Mouse (Mus musculus): ENCODE data around the gene Olfr524. TPM values are rescaled to one million over a fixed set of nuclear protein-coding genes. Genes with fewer than 3 reads are reported as not detected.

Olfr524 gene
- total RNA-seq, 2 experiments from 2014 or later, result not detected

DNA sequence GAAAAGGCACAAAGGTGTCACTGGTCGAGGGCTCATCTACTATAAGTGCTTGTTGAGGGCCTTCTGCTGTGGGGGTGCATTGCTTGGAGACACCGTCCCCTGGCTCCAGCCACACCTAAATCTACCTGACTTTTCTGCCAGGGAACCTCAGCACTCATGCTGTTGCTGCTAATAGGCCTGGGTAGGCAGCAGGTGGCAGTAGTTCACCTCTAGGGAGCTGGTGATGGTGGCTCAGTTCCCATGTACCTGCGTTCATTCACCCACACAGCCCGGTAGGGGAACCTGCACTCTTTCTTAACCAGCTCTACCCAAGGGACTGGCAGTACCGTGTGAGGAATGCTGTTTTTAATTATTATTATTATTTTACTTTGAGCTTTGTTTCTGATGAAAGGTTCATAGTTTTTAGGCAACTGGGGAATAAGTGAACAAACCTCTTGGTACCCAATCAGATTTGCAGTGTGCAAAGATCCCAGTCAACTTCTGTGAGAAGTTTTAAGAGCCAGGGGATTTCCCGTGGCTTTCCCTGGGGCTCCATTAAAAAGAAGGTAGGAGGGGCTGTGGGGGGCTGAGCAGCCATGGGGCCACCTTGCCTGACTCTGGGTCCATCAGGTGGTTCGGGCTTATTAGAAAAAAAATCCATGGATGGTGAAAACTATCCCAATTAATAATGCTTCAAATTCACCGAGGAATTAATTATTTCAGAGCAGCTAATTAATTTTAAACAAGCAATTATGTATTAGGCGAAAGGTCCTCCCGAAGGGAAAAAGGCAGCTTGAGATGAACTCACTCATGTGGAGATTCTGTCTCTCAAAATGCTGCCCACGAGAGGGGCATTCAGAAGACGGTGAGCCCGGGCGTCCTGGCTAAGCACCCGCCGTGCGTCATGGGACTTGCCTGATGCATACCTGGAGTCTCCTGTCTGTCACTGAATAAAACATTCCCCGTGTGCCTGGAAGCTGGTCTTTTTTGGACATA lies 18.8 kb downstream of the Olfr524 start:
- DNase-seq (ENCODE audit: low spot score in 2 of 2), result peak; percentile 39 to 55

DNA sequence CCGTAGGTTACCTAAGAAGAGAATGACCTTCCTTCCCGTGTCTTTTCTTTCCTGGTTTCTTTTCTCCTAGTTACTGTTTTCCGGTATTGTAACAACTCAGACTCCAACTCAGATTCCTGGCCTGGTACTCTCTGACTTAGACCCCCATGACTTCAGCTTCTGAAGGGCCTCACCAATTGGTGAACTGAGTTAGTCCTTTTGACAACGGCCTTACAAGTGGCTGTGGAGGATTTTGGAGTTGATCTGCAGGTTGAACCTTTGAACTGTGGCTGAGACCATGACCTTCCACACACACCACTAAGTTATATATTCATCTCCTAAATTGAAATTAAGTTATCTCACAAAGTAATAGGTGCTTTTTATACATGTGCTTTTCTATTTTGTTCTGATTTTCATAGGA lies 21.6 kb downstream of the Olfr524 start:
- DNase-seq (ENCODE audit: low spot score in 2 of 2), result no peak

DNA sequence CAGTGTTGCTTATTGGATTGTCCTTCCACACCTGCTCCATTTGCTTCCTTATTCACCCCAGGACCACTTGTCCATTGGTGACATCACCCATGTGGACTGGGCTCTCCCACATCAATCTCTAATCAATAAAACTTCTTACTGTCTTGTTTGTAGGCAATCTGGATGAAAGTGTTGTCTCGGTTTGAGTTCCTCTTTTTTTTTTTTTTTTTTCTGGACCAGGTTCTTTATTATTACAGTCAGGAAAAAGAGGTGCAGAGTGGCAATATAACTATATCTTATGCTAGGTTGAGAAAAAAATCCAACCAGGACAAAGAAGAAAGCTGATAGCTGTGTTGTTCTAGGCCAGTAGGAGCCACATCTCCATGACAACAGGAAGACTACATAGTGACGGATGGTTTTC lies 25.1 kb downstream of the Olfr524 start:
- DNase-seq (ENCODE audit: low spot score in 2 of 2), result no peak

DNA sequence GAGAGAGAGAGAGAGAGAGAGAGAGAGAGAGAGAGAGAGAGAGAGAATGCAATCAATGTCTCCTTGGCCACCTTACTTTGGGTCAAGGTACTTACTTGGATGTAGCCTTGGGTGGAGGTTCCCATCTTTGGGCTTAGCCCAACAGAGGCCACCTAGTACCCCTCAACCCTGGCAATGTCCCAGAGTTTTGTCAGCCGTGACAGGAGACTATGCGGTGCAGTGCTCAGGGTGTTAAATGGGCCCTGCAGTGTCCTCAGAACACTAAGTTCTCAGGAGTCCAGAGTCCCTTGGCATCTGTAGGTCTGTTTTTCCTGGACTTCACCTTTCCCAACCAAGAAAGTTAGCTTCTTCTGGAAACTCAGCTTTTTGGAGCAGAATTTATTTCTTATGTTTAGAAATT lies 26.6 kb downstream of the Olfr524 start:
- no peak for DNase-seq (ENCODE audit: low spot score in 2 of 2)

DNA sequence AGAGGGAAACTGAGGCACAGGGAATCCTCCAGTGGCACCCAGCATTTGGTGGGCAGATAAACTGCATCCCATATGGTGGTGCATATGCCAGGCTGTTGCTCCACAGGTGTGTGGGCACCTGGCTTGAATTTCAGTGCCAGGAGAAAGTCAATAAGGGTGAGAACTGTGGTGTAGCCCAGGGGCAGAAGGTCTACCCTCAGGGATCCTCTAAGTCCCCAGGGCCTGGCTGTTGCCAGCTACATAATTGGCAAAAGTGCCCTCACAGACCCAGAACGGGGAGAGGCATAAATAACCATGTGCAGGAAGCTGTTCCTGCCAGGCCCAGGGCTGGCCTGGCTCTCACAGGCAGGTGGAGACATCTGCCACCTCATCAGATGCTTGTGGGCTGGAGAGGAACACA lies 32.8 kb downstream of the Olfr524 start, which contains the start of gene Olfr523:
Olfr523 (plus strand) TSS at position 282 of the 400 bp plus-strand sequence.
- no peak for DNase-seq (ENCODE audit: low spot score in 2 of 2)

DNA sequence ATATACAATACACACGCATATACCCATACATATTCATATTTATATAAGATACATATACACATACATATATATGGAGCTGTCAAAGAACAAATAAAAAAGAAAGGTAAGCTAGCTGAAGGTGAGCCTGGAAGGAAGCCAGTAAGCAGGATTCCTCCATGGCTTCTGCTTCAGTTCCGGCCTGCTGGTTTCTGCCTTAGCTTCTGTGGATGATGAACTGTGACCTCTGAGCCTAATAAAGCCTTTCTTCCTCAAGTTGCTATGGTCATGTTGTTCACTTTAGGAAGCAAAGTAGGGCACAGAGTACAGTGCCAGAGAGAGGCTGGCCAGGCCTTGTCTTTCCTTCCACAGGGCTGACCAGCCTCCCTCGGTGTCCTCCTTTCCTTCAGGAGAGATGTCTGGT lies 34.9 kb downstream of the Olfr524 start:
- DNase-seq (ENCODE audit: low spot score in 2 of 2), result no peak

DNA sequence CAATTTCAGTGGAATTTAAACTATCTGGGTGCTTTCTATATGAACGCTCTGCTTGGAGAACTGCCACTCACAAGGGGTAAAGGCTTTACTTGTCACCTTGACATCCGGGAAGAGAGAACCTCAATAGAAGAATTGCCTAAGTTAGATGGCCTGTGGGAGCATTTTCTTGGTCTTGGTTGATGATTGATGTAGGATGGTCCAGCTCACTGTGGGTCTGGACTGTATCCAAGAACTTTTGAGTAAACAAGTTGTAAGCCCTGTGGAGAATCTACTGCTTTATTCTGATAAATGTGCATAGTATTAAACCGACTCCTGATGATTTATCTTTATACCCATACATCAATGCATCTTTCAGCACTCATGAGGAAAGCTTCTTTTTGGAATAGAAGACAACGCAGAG lies 36.4 kb downstream of the Olfr524 start:
- no peak for DNase-seq (ENCODE audit: low spot score in 2 of 2)

DNA sequence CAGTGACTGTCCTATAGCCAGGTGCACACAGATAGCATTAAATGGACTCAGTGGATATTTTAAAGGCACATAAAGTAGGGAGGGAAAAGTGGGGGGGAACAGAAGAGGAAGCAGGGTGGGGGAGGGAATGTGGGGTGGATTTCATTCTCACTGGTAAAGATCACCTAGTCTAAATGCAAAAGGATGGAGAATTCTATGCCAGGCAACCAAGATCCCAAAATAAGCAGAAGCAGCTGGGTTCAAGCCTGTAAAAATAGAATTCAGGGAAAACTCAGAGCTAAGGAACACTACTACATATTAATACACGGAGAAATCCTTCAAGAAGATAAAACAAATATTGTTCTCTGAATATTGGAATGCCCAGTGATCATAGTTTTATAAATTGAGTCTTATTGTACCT lies 37.8 kb downstream of the Olfr524 start:
- DNase-seq (ENCODE audit: low spot score in 2 of 2), result no peak

DNA sequence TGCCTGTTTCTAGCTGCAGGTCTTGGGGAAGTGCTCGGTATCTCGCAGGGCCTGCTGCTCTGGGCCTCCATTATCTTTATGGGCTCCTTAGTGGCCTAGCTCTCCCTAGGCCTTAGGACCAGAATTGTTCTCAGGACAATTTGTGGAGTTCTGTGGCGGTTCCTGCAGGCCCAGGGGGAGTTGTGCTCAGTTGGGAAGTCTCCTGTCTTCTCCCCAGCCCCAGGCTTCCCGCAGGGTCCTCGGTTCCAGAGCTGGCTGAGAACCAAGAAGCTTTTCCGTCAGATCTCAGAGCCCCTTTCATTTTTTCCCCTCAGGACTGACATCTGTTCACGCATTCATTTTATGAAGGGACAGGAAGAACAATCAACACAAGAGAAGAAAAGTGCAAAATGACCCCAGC lies 41.1 kb downstream of the Olfr524 start, which contains the start of gene Olfr522:
Olfr522 (minus strand) TSS at position 101 of the 400 bp plus-strand sequence.
- no peak for DNase-seq (ENCODE audit: low spot score in 2 of 2)

DNA sequence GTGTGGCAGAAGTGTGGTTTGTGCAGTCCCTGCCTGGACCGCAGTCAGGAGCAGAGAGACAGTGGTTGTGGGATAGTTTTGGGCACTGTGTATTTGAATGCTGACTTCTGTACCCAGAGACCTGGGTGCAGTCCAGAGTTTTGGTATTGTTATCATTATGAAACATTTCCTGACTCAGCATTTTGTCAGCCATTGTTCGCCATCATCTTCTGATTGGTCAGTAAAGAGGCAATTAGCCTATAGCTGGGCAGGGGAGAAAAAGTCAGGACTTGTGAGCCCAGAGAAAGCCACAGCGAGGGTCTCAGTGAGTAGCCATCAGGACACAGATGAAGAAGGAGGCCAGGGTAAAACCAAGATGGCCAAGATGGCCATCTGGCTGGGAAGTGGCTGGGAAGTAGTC lies 45.4 kb downstream of the Olfr524 start:
- no peak for DNase-seq (ENCODE audit: low spot score in 2 of 2)

DNA sequence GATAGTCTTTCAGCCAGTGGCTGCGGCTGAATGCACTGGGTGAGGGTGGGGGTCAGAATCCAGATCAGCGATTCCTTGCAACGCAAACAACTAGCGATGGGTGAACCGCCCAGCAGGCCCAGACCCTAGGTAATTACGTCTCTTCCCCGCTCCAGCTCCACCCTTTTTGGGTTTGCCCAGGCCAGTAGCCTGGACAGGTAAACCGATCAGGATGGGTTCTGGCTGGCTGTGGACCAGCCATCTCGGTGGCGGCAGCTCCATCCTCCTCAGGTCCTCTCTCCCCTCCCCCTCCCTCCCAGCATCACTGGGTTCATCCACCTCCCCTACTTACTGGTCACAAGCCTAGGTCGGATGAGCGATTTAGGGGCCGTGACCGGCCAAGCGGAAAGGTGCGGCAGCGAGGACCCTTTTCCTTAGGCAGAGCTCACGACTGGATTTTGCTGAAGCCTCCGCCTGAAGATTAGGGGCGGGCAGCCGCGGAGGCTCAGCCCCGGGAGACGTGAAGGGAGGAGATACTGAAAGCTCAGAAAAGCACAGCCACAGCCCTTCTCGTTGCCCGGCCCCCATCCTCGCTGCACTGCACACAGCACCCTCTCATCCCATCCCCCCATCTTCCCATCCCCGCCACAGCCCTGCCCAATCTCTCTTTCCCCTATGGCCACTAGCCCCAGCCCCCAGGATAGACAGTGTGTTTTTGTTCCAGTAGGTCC lies 51.4 kb downstream of the Olfr524 start, which contains the start of gene Sprn:
Sprn (minus strand) TSS at position 660 of the 710 bp plus-strand sequence.
- peak; percentile 64 to 73 for DNase-seq (ENCODE audit: low spot score in 2 of 2)

DNA sequence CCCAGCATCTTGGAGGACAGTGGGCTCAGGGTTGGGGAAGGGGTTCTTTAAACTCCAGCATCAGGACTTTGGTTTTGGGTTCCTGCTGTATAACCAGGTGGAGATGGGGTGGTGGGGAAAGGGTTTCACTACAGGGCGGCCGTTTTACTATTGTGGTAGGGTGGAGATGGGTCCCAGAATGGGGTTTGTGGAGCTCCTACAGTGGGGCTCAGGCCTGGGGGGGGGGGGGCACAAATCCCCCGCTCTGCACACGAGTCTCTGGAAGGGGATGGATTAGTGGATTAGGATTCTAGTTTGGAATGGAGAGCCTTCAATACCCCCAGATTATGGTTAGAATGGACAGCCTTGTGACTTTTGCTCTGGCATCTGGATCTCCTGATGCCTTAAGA lies 51.9 kb downstream of the Olfr524 start:
- DNase-seq (ENCODE audit: low spot score in 2 of 2), result no peak

DNA sequence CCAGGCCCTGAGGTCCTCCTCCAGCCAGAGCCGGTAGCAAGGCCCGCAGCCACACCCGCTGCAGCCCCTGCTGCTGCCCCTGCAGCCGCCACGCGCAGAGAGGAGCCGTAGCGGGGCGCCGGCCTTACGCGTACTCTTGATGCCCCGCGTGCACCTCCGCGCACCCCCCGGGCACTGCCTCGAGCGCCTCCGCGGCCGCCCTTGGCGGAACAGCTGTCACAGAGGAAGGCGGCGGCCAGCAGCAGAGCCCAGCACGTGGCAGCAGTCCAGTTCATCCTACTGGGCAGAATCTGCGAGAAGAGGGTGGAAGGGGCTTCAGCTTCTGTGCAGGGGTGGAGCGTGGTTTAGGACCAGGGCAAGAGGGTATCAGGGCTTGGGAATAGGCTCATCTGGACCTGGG lies 52.4 kb downstream of the Olfr524 start:
- peak in 1 of 2 experiments; percentile 53 for DNase-seq (ENCODE audit: low spot score in 2 of 2)

Other genes with a start within 250 kb of the Olfr524 start
- under 1 TPM; 0.39 to 0.83 TPM for gene 6430531B16Rik, start 227.2 kb downstream of the Olfr524 start, total RNA-seq (2021)
- gene Adam8, start 213.4 kb downstream of the Olfr524 start, total RNA-seq (2021), result 1 to 10 TPM; 1.5 to 1.9 TPM
- 10 to 100 TPM; 21.9 to 25.7 TPM for gene Zfp511, start 169.6 kb downstream of the Olfr524 start, total RNA-seq (2021)
- gene Tubgcp2, start 169.3 kb downstream of the Olfr524 start, total RNA-seq (2021), result 10 to 100 TPM; 34.9 to 39.3 TPM
- gene Msx3, start 156.9 kb downstream of the Olfr524 start, total RNA-seq (2021), result under 1 TPM; 0.37 to 0.64 TPM
- 100 to 1,000 TPM; 203 to 219 TPM for gene Caly, start 123.4 kb downstream of the Olfr524 start, total RNA-seq (2021)
- gene Prap1, start 112.6 kb downstream of the Olfr524 start, total RNA-seq (2021), result not detected
- 10 to 100 TPM; 37.6 to 37.8 TPM for gene Fuom, start 103.5 kb downstream of the Olfr524 start, total RNA-seq (2021)
- gene Paox, start 90.2 kb downstream of the Olfr524 start, total RNA-seq (2021), result 1 to 10 TPM; 3.8 to 6.1 TPM
- 10 to 100 TPM; 52.6 to 56.0 TPM for gene Echs1, start 89.5 kb downstream of the Olfr524 start, total RNA-seq (2021)
- 10 to 100 TPM; 21.8 to 23.6 TPM for gene Mtg1, start 68.4 kb downstream of the Olfr524 start, total RNA-seq (2021)
- 100 to 1,000 TPM; 192 to 199 TPM for gene Sprn, start 51.1 kb downstream of the Olfr524 start, total RNA-seq (2021)
- gene Olfr522, start 41.2 kb downstream of the Olfr524 start, total RNA-seq (2021), result not detected
- under 1 TPM; 0.12 to 0.24 TPM for gene Olfr523, start 32.7 kb downstream of the Olfr524 start, total RNA-seq (2021)
- gene Cd163l1, start 12.3 kb upstream of the Olfr524 start, total RNA-seq (2021), result under 1 TPM; 0.85 to 0.98 TPM
- under 1 TPM; 0.23 to 0.33 TPM for gene 5830411N06Rik, start 41.3 kb upstream of the Olfr524 start, total RNA-seq (2021)
- not detected for gene Olfr525, start 114.9 kb upstream of the Olfr524 start, total RNA-seq (2021)
- not detected for gene Olfr527, start 128.1 kb upstream of the Olfr524 start, total RNA-seq (2021)
- gene Olfr60, start 155.7 kb upstream of the Olfr524 start, total RNA-seq (2021), result not detected
- not detected for gene Olfr530, start 170.4 kb upstream of the Olfr524 start, total RNA-seq (2021)
- not detected for gene Olfr531, start 197.0 kb upstream of the Olfr524 start, total RNA-seq (2021)
- gene Olfr532, start 215.7 kb upstream of the Olfr524 start, total RNA-seq (2021), result not detected

All from layer of hippocampus, postnatal 14 days (tissue).